Mouse (Mus musculus): Measurements from ENCODE around the gene Hopx. TPM values are rescaled to one million over a fixed set of nuclear protein-coding genes. Genes with fewer than 3 reads are reported as not detected.

The Hopx gene
- 3.9 TPM for polyA plus RNA-seq (2014; fragmentation: Illumina TruSeq; extraction: RNeasy Lipid Tissue Mini Kit (QIAGEN cat#74804))

DNA sequence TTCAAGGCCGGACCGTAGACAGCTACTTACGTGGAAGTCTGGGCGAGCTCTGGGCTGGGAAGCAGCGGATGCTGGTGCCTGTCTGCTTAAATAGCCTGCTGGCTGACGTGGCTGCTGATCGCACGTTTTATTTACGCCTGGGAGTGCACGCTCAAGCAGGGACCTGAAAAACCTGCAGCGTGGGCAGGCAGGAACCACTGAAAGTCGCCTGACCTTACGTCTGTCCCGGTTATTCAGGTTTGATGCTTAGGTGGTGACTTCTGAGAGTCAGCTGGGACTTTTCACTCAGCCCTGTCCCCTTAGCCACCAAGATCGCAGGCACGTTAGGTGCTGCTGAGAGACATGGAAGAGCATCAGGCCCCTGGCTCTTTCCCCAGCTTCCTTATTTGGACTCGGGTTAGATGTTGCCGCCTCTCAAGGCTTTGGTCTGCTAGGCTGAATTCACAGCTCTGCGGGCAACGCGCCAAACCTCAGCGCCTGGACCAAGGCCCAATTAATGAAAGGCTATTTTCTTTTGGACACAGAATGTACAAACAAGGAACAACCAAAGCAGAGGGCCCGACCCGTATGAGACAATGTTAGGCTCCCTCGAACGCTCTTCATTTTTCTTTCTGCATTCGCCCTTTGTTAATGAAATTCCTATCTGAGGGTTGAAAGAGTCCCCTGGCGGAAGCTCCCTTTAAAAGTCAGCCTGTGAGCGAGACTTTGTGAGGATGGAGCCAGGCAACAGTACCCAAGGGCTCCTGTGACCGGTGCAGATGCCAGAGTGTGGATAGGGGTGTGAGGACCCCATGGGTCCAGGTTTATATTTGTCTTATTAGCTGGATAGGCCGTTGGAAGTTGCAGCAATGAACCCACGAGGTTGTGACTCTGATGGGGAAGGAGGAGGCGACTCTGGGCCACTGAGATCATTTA lies at the start of gene Hopx:
Hopx (minus strand) TSS at position 305 of the 915 bp plus-strand sequence.

Other genes with a start within 250 kb of the Hopx start
- 23.8 TPM for gene Aasdh, start 209.6 kb downstream of the Hopx start, polyA plus RNA-seq (2014; fragmentation: Illumina TruSeq; extraction: RNeasy Lipid Tissue Mini Kit (QIAGEN cat#74804))
- gene Paics, start 163.8 kb downstream of the Hopx start, polyA plus RNA-seq (2014; fragmentation: Illumina TruSeq; extraction: RNeasy Lipid Tissue Mini Kit (QIAGEN cat#74804)), result 312 TPM
- gene Ppat, start 163.5 kb downstream of the Hopx start, polyA plus RNA-seq (2014; fragmentation: Illumina TruSeq; extraction: RNeasy Lipid Tissue Mini Kit (QIAGEN cat#74804)), result 101 TPM
- gene Srp72, start 140.4 kb downstream of the Hopx start, polyA plus RNA-seq (2014; fragmentation: Illumina TruSeq; extraction: RNeasy Lipid Tissue Mini Kit (QIAGEN cat#74804)), result 245 TPM
- not detected for gene Arl9, start 111.1 kb downstream of the Hopx start, polyA plus RNA-seq (2014; fragmentation: Illumina TruSeq; extraction: RNeasy Lipid Tissue Mini Kit (QIAGEN cat#74804))
- not detected for gene Thegl, start 99.1 kb downstream of the Hopx start, polyA plus RNA-seq (2014; fragmentation: Illumina TruSeq; extraction: RNeasy Lipid Tissue Mini Kit (QIAGEN cat#74804))
- gene Spink2, start 96.3 kb upstream of the Hopx start, polyA plus RNA-seq (2014; fragmentation: Illumina TruSeq; extraction: RNeasy Lipid Tissue Mini Kit (QIAGEN cat#74804)), result not detected
- gene Rest, start 150.4 kb upstream of the Hopx start, polyA plus RNA-seq (2014; fragmentation: Illumina TruSeq; extraction: RNeasy Lipid Tissue Mini Kit (QIAGEN cat#74804)), result 41.4 TPM
- gene Noa1, start 195.0 kb upstream of the Hopx start, polyA plus RNA-seq (2014; fragmentation: Illumina TruSeq; extraction: RNeasy Lipid Tissue Mini Kit (QIAGEN cat#74804)), result 17.7 TPM
- gene Polr2b, start 195.0 kb upstream of the Hopx start, polyA plus RNA-seq (2014; fragmentation: Illumina TruSeq; extraction: RNeasy Lipid Tissue Mini Kit (QIAGEN cat#74804)), result 107 TPM

Data from ovary, adult 10 weeks (tissue).